Mouse (Mus musculus) kidney, embryonic 14.5 days (tissue): ENCODE results near the gene Cux2. TPM values are rescaled to one million over a fixed set of nuclear protein-coding genes. Genes with fewer than 3 reads are reported as not detected.

ENCODE experiments used
- ATAC-seq: fragments of 200-750 bp; cut with Nextera tagmentation; 2 replicates; pipeline ENCODE4 v1.8.0; 2017; ENCODE audit warnings: moderate number of reproducible peaks, mild to moderate bottlenecking, moderate TSS enrichment, moderate library complexity; ENCODE audit not compliant: low FRiP score, low TSS enrichment
- H3K27ac ChIP-seq: fragments of 300-500 bp; sonication (generic); 2 replicates; pipeline ENCODE4 v1.5.1; 2014; ENCODE audit warnings: low read depth, mild to moderate bottlenecking, low read length, moderate library complexity, mixed read lengths
- H3K27me3 ChIP-seq: fragments of 300-500 bp; sonication (generic); 2 replicates; pipeline ENCODE4 v1.6.1; 2014; ENCODE audit warnings: mild to moderate bottlenecking, low read length; ENCODE audit not compliant: control insufficient read depth, insufficient read depth
- H3K36me3 ChIP-seq: fragments of 300-500 bp; sonication (generic); 2 replicates; pipeline ENCODE4 v1.6.1; 2014; ENCODE audit warnings: low read length, mixed read lengths; ENCODE audit not compliant: control insufficient read depth, insufficient read depth
- H3K4me1 ChIP-seq: fragments of 300-500 bp; sonication (generic); 2 replicates; pipeline ENCODE4 v1.6.1; 2014; ENCODE audit warnings: low read length, mixed read lengths; ENCODE audit not compliant: control insufficient read depth, insufficient read depth
- H3K4me2 ChIP-seq: fragments of 300-500 bp; sonication (generic); replicated peaks from 2 replicates; pipeline ENCODE4 v1.6.1; 2014; ENCODE audit warnings: low read depth, mild to moderate bottlenecking, low read length
- H3K4me3 ChIP-seq: fragments of 300-500 bp; sonication (generic); 2 replicates; pipeline ENCODE4 v1.5.1; 2014; ENCODE audit warnings: mild to moderate bottlenecking, low read length
- H3K9ac ChIP-seq: fragments of 300-500 bp; sonication (generic); 2 replicates; pipeline ENCODE4 v1.6.1; 2014; ENCODE audit warnings: low read depth, mild to moderate bottlenecking, low read length, moderate library complexity
- H3K9me3 ChIP-seq: fragments of 300-500 bp; sonication (generic); 2 replicates; pipeline ENCODE4 v1.6.1; 2016; ENCODE audit warnings: low read length; ENCODE audit not compliant: control insufficient read depth
- WGBS: fragments of 180-500 bp; shearing (Covaris S2); extraction: QIAGEN DNeasy Blood & Tissue Kit; methylation state at CpG from one replicate; pipeline ENCODE4 v1.1.7; 2014; 5-methylcytosine and 5-hydroxymethylcytosine counted together
- polyA plus RNA-seq: library from polyadenylated mRNA; unstranded; fragments of >200 nt; fragmentation: Nextera tagmentation; extraction: Ambion mirVana; gene quantifications from 2 replicates; pipeline ENCODE4 v1.2.1, GENCODE M21; 2014

Cux2 gene
- polyA plus RNA-seq, 1 experiment from 2014 or later, result 15.1 TPM

DNA sequence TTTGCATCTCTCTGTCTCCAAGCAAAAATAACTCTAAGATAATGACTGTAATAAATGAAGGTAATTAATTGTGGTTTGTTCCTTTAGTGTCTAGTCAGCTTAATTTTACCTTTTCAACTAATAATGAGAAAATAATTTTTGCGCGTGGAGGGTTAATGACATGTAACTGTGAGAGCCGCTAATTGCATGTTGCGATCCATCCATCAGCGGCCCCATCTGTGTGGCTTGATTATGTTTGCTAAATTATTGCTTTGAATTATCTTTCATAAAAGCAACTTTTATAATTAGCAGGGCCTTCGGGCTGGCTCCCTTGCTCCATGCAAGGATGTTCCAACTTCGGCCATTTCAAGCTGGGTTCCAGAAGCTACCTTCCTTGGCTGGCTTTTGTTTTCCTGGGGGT, 130.7 kb downstream of the Cux2 start:
- Histone ChIP-seq H3K9ac (no peak overlapping the region), H3K9me3 (no peaks in the 10 kb centered on the region), H3K36me3 (no peaks in the 10 kb centered on the region), H3K4me2 (no peak overlapping the region), H3K27ac (no peak overlapping the region), H3K4me3 (no peak overlapping the region), H3K27me3 (peaks cover 5% of the 10 kb centered on the region; the same call in 1 of the 2 replicates), H3K4me1 (no peaks in the 10 kb centered on the region)
- 90% methylated on average over 7 of the region's 7 CpGs for WGBS
- ATAC-seq, result no peak

DNA sequence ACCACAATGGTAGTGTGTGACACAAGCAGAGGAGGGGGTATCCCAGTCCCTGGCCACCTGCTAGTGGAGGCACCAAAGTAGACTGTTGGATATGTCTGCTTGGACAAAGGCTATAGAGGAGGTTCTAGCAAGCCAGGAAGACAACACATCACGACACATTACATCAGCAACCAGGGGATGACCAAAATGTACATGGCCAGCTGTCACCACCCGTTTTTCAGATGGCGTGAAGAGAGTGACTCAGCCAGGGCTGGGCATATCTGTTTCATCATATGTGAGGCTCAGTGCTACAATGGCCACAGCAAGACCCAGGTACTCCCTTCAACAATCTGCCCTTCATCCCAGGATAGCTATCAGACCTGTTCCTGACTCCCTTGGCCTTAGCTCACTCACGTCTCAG, 133.1 kb downstream of the Cux2 start:
- Histone ChIP-seq H3K9me3 (no peaks in the 10 kb centered on the region), H3K4me1 (no peaks in the 10 kb centered on the region), H3K36me3 (no peaks in the 10 kb centered on the region), H3K4me2 (no peak overlapping the region), H3K9ac (no peak overlapping the region), H3K27ac (no peak overlapping the region), H3K4me3 (no peak overlapping the region), H3K27me3 (no peaks in the 10 kb centered on the region)
- ATAC-seq, result no peak
- WGBS, result 76% methylated on average over 4 of the region's 4 CpGs

DNA sequence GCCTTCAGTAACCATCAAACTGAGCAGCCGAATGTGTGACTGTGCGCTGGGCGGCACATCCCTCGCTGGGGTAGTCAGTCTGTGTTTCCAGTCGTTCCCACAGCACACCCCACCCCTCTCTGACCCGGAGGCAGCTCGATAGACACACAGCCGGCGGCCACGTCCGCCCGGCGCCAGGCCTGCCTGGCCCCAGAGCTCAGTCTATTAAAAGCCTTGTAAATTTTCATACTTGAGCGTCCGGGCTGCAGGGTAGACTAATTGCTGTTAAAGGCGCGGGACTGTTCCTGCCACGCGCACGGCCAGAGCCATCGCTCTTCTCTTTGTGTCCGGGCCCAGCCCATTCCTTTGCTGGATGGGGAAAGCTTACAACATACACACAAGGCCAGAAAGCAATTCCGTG, 135.9 kb downstream of the Cux2 start:
- Histone ChIP-seq H3K27me3 (no peaks in the 10 kb centered on the region), H3K36me3 (no peaks in the 10 kb centered on the region), H3K4me3 (no peak overlapping the region), H3K27ac (peak overlapping the region; percentile 42), H3K4me2 (no peak overlapping the region), H3K9me3 (no peaks in the 10 kb centered on the region), H3K4me1 (no peaks in the 10 kb centered on the region), H3K9ac (no peak overlapping the region)
- ATAC-seq, result peak; percentile 75
- WGBS, result 33% methylated on average over 23 of the region's 23 CpGs

DNA sequence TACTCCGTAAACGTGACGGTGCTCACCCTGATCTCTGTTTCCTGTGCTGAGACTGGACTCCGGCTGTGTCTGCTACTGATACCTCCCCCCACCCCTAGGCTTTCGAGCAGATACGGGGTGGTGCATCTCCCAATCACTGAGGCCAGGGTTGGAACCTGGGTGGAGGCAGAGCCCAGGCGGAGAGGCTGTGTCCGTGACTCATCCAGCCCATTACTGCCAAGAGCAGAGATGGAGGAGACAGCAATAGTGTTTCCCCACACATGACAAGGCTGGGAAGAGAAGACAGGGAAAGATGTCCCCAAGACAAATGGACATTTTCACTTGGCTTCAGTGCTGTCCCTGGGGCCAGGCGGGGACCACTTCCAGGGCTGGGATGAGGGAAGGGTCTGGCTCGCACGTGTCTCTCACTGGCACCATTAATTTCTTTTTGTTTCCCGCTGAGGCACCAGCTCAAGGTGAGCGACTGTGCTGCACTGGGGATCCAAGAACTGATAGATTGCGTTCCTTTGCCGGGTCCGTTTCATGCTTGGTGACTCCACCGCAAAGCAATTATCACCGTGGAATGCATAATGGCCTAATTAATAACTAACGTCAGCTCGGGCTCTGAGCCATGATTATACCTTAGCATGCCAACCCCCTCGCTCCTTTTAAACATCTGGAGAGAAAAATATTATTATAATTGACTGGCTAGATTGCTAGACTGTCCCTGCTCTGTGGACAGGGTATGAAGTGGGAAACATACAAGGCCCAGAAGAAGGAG, 140.5 kb downstream of the Cux2 start:
- no peaks in the 10 kb centered on the region for H3K4me1 ChIP-seq
- no peaks in the 10 kb centered on the region for H3K9me3 ChIP-seq
- H3K36me3 ChIP-seq, result no peaks in the 10 kb centered on the region
- ATAC-seq, result no peak
- no peak overlapping the region for H3K4me3 ChIP-seq
- H3K27me3 ChIP-seq, result no peaks in the 10 kb centered on the region
- 73% methylated on average over 21 of the region's 21 CpGs for WGBS
- H3K9ac ChIP-seq, result no peak overlapping the region
- H3K4me2 ChIP-seq, result no peak overlapping the region
- H3K27ac ChIP-seq, result no peak overlapping the region

DNA sequence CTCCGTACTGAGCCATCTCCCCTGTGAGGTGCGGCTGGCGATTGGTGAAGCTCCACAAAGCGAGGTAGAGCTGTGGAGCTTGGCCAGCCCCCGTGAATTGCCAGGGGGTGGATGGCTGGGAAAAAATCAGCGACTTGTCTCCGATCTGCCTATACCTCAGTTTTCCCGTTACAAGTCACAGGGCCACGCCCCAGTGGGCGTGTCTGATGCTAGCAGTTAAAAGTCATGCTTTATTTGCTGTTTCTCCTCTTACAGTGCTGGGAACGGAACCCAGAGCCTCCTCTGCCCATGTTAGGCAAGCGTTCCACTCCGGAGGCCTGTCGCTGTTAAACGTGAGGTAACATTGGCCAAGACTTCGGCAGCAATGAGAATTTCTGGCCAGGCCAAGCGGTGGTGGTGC, 144.2 kb downstream of the Cux2 start:
- Histone ChIP-seq H3K36me3 (no peaks in the 10 kb centered on the region), H3K4me1 (no peaks in the 10 kb centered on the region), H3K9me3 (no peaks in the 10 kb centered on the region), H3K9ac (no peak overlapping the region), H3K4me2 (no peak overlapping the region), H3K27me3 (no peaks in the 10 kb centered on the region), H3K4me3 (no peak overlapping the region), H3K27ac (no peak overlapping the region)
- 80% methylated on average over 17 of the region's 17 CpGs for WGBS
- no peak for ATAC-seq

DNA sequence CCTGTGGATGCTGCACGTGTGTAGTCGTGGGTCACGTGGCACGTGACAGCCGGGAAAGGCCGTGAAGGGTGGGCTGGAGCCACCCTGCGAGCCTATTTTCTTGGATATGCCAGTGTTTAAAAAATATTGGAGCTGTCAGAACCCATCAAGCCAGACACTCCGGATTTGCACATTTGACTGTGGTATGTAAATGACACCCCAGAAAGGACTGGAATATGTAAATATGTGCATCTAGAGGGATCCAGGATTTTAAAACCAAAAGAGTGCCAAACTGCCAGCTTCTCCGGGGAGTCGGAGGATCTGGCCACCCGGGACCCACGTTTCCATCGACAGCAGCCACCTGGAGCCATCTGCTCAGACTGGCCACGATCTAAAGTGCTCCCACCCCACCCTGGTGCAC, 145.1 kb downstream of the Cux2 start:
- no peaks in the 10 kb centered on the region for H3K27me3 ChIP-seq
- H3K4me3 ChIP-seq, result no peak overlapping the region
- H3K27ac ChIP-seq, result no peak overlapping the region
- H3K36me3 ChIP-seq, result no peaks in the 10 kb centered on the region
- no peaks in the 10 kb centered on the region for H3K9me3 ChIP-seq
- no peak overlapping the region for H3K4me2 ChIP-seq
- ATAC-seq, result no peak
- H3K4me1 ChIP-seq, result no peaks in the 10 kb centered on the region
- WGBS, result 85% methylated on average over 14 of the region's 14 CpGs
- no peak overlapping the region for H3K9ac ChIP-seq

DNA sequence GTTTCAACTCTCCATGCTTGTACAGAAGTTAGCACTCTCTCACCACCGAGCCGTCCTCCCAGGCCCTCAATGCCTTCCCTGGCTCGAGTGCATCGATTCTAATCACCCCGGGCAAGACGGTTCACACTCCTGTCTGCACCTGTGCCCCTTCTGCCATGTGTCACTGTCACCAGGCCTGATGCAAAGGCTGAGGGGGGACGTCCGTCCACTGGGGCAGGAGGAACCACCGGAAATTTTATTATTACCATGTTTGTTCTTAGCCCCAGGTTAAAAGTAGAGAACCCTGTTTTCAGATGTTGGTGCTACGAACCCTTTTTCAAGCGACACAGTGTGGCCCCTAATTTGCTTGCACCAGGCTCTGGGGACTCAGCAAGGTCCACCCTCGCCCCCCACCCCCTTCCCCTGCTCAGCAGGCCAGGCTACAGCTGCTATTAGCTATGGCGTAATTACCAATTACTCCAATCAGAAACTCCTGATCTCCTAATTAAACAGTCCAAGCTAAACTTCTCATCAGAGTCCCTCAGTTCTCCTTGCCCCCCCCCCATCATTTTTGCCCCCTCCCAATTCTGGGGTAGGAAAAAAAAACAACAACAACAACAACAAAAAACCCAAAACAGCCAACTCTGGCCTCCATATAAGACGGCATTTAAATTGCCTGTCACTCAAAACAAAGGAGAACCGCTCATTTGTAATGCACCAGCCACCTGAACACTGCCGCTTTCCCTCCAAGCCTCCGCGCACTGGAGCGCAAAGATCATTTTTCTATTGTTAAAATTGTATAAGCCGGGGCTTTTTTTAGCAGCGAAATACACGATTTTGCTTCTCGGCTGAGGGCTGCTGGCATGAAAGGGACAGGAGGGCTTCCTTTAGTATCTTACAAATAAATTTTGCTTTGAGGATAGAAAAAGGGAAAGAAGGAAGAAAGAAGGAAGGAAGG, 146.8 kb downstream of the Cux2 start:
- no peak for ATAC-seq
- 56% methylated on average over 23 of the region's 23 CpGs for WGBS
- no peaks in the 10 kb centered on the region for H3K36me3 ChIP-seq
- H3K4me2 ChIP-seq, result no peak overlapping the region
- H3K9ac ChIP-seq, result no peak overlapping the region
- H3K4me1 ChIP-seq, result no peaks in the 10 kb centered on the region
- H3K9me3 ChIP-seq, result no peaks in the 10 kb centered on the region
- no peak overlapping the region for H3K27ac ChIP-seq
- no peak overlapping the region for H3K4me3 ChIP-seq
- no peaks in the 10 kb centered on the region for H3K27me3 ChIP-seq

DNA sequence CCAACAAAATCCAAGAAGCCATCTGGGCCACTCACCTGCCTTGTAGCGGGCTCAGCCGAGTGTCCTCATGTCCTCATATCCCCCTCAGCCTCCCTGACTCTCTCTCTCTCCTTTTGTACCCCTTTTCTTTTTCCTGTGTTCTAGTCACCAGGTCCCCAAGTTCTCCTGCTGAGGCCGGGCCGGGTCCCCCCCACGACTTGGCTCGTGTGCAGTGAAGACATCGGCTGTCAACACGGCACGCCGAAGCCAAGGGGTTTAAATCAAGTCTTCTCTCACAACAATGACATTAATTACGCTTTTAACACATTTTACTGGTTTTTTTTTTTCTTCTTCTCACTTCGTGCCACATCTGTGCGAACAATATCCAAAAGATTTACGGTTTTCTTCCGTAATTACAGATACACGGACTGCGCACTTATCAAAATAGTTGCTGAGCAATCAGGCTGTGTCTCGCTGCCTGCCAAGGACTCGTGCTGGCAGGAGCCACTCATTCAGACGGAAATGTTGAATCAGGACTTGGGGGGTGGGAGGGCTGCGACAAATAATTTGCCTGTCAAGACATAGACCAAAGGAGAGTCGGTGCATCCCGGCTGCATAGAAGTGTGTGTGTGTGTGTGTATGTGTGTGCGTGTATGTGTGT, 154.7 kb downstream of the Cux2 start:
- ATAC-seq, result no peak
- Histone ChIP-seq H3K4me2 (no peak overlapping the region), H3K27me3 (no peaks in the 10 kb centered on the region), H3K4me3 (no peak overlapping the region), H3K9me3 (no peaks in the 10 kb centered on the region), H3K27ac (no peak overlapping the region), H3K36me3 (no peaks in the 10 kb centered on the region), H3K9ac (no peak overlapping the region), H3K4me1 (peaks cover 9% of the 10 kb centered on the region)
- 25% methylated on average over 24 of the region's 24 CpGs for WGBS

DNA sequence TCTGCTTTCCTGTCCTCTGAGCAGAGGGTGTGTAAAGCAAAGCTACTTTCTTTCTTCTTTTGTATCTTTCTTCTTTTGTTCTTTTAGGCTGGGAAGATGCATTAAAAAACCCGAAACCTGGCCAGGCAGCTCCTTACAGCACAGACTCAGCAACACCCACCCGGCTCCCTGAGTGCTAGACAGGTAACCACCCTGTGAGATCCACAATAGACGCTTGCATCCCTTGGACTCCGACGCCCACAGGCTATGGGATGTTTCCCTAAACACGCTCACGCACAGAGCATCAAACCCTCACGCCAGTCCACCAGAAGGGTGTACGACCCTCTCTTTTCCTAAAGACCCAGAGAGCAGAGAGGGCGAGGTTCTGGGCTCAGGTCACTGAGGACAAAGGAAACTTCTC, 155.3 kb downstream of the Cux2 start:
- H3K27ac ChIP-seq, result no peak overlapping the region
- no peak overlapping the region for H3K4me2 ChIP-seq
- H3K36me3 ChIP-seq, result no peaks in the 10 kb centered on the region
- no peak for ATAC-seq
- no peak overlapping the region for H3K4me3 ChIP-seq
- H3K27me3 ChIP-seq, result no peaks in the 10 kb centered on the region
- no peaks in the 10 kb centered on the region for H3K9me3 ChIP-seq
- WGBS, result 64% methylated on average over 10 of the region's 10 CpGs
- peaks cover 13% of the 10 kb centered on the region for H3K4me1 ChIP-seq
- no peak overlapping the region for H3K9ac ChIP-seq
